Mouse (Mus musculus) ES-Bruce4 (cell line): ENCODE results near the gene Fbxw11.

Experiments used
- CTCF ChIP-seq: IDR thresholded peaks from one replicate; pipeline ENCODE4 v1.8.1; 2011; ENCODE audit warnings: low read depth, low read length
- POLR2A ChIP-seq: IDR thresholded peaks from one replicate; pipeline ENCODE4 v1.8.1; 2011; ENCODE audit warnings: low read length; ENCODE audit not compliant: insufficient read depth

DNA sequence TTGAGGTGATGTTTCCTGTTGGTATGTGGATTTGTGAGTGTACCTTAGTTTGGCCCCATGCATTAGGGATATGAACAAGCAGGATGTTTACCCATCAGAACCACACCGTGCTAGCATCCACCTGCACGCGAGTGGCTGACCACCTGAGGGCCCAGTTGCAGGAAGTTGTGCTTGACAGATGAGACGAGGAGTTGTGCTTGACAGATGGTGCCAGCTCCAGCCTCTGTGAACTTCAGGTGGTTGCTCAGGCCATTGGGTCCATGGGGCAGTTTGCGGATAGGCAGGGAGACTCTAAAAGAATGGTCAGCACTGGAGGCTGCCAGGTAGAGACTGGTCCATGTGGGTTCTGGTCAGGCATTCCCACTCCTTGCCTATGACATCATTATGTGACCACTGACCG is 26.4 kb upstream of the Fbxw11 start:
- no peak for TF ChIP-seq POLR2A
- TF ChIP-seq CTCF: no peak
